Mouse (Mus musculus): ENCODE measurements at regions not wholly inside any gene's neighbourhood (a gene's known extent, or its start where the extent isn't known, plus 50 kb on each side); places are given as distances from the start of the nearest gene placed in this dataset.
A peak's percentile ranks its signal among the peaks of the same experiment; 100 is the strongest.

- DNase-seq (ENCODE audit: low spot score in 2 of 2) = no peak
Measured at GRCm38 (mm10) chr10:119019082-119019481, 149.1 kb upstream of the Dyrk2 start.

DNA sequence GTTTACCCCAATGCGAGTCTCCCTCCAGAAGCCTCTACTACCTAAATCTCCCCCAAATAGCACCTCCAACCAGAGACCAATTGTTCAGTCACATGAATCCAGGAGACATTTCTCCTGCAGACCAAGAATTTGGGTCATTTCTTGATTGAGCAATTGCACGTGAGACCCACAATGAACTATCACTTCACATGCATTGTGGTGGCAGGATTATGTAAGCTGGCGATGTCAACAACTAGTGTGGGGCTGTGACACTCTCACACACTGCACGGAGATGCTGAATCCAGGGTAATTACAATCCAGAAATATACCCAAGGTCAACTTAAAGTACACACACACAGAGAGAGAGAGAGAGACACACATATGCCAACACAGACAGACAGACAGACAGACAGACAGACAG is 148.5 kb upstream of the Dyrk2 start:
- DNase-seq (ENCODE audit: low spot score in 2 of 2) = no peak

- no peak for DNase-seq (ENCODE audit: low spot score in 2 of 2)
Measured at GRCm38 (mm10) chr10:119016104-119016503, 146.1 kb upstream of the Dyrk2 start.

DNA sequence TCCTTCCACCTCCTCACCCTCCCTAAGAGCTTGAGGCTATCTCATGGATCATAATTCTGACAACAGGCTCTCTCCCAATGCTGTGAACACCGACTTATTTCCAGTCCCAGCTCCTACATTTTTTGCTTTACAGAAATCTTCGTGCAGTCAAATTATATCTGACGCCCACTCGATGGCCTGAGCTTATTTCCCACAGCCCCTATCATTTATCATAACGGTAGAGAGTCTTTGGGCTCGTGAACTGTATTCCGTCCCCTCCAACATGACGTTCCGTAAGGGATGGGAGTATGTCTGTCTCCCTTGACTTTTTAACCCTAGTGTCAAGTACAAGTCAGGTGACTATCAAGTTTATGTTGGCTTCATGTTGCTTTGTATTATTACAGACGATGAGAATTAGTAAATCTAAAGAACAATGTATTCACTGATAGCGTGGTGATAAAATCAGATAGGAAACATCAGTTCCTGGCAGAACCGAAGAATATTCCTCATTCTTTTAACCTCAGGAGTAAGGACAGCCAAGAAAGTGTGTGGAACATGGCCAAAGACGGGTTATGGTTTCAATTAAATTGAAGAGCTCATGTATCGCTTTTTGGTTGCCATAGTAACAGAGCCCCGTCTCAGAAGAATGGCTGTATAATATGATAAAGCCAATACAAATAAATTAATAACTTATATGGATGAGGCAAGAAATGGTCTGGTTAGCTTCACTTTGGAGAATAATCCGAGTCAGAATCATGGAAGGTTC is 145.5 kb upstream of the Dyrk2 start:
- DNase-seq (ENCODE audit: low spot score in 2 of 2) = no peak

DNA sequence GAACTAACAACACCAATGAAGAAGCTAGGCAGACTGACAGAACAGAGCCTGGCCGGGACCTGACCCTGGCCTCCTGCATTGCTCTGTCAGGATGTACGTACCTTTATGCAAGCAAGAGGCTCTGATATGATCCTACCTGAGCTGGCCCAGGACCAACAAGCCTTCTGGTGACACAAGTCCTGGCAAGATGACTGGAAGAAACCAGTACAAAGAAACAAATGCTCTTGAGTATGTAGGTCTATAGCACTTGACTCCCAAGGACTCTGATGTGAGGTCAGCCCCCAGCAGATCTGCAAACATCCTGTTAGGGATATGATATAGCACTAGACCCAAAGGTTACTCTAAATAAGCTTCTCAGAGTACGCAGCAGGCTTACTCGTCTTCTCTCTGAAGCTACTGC is 144.7 kb upstream of the Dyrk2 start:
- DNase-seq (ENCODE audit: low spot score in 2 of 2) = no peak

GRCm38 (mm10) chr10:119013758-119014157 is 143.7 kb upstream of the Dyrk2 start:
- DNase-seq (ENCODE audit: low spot score in 2 of 2) = no peak

DNA sequence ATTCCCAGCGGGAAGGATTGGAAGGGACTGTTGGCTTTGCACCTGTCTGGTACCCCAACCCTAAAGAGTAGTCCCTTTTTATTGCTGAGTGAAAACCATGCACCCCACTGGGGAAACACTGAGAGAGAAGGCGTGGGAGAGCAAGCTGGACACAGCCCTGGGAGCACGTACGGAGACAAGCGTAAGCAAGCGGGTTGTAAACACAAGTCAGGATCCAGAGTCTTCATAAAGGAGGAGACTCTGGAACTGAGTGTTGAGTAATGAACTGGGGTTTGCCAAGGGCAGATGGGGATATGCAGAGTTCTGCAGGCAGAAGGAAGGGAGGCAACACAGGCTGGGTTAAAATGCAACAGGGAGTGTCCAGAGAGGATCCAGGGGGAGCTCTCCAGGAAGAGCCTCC is 141.5 kb upstream of the Dyrk2 start:
- DNase-seq (ENCODE audit: low spot score in 2 of 2) = no peak

- no peak for DNase-seq (ENCODE audit: low spot score in 2 of 2)
Measured at GRCm38 (mm10) chr10:119010884-119011283, 140.9 kb upstream of the Dyrk2 start.

GRCm38 (mm10) chr10:119006866-119007575 is 137.0 kb upstream of the Dyrk2 start:
- peak in 1 of 2 experiments; percentile 38 for DNase-seq (ENCODE audit: low spot score in 2 of 2)

GRCm38 (mm10) chr10:119005491-119005890 is 135.5 kb upstream of the Dyrk2 start:
- no peak for DNase-seq (ENCODE audit: low spot score in 2 of 2)

DNA sequence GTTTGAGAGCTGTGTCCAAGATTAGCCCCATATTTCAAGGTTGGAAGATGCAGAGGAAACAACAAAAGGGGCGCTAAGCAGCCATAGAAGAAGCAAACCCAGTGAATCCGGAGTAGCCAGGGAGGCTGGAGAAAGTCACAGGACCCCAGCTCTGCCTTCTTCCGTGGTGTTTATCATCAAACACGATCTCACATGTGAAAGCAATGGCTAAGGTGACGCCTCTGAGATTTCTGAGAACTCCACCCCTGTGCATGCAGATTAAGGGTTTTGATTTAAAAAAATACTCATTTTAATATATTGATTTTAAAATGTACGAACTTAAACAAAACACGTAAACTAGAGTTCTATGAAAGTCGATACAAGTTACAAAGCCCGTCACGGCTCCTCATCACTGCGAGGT is 134.4 kb upstream of the Dyrk2 start:
- DNase-seq (ENCODE audit: low spot score in 2 of 2) = no peak

DNA sequence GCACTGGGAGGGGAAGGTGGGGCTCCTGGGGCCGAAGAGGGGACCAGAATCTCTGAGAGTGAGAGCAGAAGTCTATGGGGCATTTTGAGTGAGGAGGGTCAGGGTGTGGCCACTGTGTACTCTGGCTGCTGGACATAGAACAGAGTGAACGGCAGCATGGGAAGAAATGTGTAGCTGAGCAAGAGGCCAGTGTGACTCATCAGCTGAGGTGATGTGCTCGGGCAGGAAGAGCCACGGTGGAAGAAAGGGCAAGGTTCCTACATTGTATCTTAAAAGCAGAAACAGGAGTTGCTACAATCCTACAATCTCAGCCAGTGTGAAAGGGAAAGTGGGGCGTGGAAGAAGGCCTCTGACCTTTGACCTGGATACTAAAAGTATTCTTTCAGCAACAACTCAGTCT is 133.8 kb upstream of the Dyrk2 start:
- DNase-seq (ENCODE audit: low spot score in 2 of 2) = no peak

- no peak for DNase-seq (ENCODE audit: low spot score in 2 of 2)
Measured at GRCm38 (mm10) chr10:119003042-119003441, 133.0 kb upstream of the Dyrk2 start.

- DNase-seq (ENCODE audit: low spot score in 2 of 2) = no peak
Measured at GRCm38 (mm10) chr10:119001895-119002294, 131.9 kb upstream of the Dyrk2 start.

DNA sequence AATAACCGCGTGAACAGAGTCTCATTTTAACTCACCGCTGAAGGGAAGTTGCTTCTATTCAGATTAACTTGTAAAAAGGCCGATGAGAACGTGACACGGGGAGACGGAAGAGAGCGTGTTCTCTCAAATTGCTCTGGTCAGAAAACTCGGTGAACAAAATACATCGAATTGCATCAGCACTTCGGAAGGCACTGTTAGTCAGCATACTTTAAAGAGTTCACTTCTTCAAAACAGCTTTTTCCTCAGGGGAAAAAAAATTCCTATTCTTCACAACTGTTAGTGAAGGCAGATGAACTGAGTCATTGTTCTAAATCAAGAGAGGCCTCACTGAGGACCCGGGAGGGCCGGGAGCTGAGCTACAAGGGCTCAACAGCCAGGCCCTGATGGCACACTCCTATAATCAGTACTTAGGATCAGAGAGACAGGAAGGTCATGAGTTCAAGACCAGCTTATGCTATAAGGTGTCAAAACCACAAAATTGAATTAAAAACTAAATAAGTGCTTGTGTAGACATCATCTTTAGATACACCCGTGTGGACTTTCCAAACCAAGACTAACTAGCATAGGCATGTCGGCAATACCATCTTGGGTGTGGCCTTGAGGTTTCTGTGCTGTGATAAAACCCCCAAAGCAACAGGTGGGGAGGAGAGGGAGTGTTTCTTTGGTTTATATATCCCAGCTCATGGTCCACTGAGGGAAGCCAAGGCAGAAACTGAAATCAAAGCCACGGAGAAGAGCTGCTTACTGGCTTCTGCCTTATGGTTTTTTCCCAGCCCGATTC is 131.2 kb upstream of the Dyrk2 start:
- DNase-seq (ENCODE audit: low spot score in 2 of 2) = no peak

- DNase-seq (ENCODE audit: low spot score in 2 of 2) = no peak
Measured at GRCm38 (mm10) chr10:118998966-118999365, 129.0 kb upstream of the Dyrk2 start.

GRCm38 (mm10) chr10:118997034-118997433 is 127.0 kb upstream of the Dyrk2 start:
- no peak for DNase-seq (ENCODE audit: low spot score in 2 of 2)

DNA sequence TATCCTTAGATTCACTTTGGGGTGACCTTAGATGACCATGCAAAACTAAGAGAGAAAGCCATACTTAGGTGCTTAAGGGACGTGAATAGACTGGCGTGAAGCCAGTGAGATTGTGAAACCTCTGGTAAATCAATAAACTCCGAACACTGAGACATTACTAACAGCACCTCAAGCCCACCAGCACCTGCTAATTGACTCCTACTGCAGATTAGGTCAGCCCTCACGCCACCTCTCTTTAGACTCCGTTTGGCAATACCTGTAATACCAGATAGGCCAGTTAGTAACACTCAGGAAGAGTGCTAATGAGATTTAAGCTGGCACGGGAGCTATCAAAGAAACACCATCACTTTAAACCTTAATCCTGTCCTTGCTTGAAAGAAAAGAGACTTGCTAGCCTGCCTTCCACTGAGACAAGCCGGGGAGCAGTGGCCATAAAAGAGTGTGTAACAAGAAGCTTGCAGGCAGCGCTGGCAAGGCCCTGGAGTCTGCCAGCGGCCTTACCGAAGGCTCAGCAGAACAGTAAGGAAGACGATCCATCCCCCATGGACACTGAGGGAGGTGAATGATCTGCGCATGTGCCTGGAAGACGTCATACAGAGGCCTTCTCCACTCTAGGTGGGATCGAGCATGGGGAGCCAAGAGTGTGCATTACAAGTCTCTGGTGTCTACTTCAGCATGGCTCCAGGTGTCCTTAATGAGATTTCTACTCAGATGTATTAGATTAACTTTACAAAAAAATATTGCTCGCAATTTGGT is 124.0 kb upstream of the Dyrk2 start:
- no peak for DNase-seq (ENCODE audit: low spot score in 2 of 2)

- DNase-seq (ENCODE audit: low spot score in 2 of 2) = peak; percentile 21 to 28
Measured at GRCm38 (mm10) chr10:118991213-118991612, 121.2 kb upstream of the Dyrk2 start.

GRCm38 (mm10) chr10:118990500-118990899 is 120.5 kb upstream of the Dyrk2 start:
- DNase-seq (ENCODE audit: low spot score in 2 of 2) = no peak

GRCm38 (mm10) chr10:118989812-118990211 is 119.8 kb upstream of the Dyrk2 start:
- DNase-seq (ENCODE audit: low spot score in 2 of 2) = no peak
